Mouse (Mus musculus) E14TG2a.4 (cell line): ENCODE data around the gene Tet3.

ENCODE experiments used
- CTCF ChIP-seq: conservative IDR thresholded peaks from 2 replicates; pipeline ENCODE4 v1.5.1; 2014; ENCODE audit warnings: low read length
- POU5F1 ChIP-seq: IDR thresholded peaks from 2 replicates; pipeline ENCODE4 v1.6.1; 2014; ENCODE audit warnings: low read length, borderline replicate concordance

DNA sequence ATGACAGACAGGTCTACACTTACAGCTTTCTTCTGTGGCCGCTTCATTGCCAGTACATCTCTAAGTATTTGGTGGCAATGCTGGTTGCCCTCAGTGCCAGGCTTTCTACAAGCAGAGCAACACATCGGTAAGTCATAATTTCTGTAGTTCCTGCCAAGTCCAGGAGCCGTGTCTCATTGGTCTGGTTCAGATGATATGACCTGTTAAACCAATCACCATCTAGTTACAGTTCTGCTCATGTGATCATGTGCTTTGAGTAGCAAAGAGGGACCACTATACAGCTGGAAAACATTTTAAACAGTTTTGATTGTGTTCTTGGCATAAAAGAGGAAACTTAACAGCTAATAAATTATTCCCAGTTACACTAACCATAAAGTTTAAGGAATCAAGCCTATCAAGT, 111.0 kb downstream of the Tet3 start:
- TF ChIP-seq CTCF (no peak), POU5F1 (no peak)
